In genomic region chr3:55492021-55492420, GRCm38 (mm10) we compare ENCODE assay signal across 35 mouse cellular contexts. TPM values are rescaled to one million over a fixed set of nuclear protein-coding genes. Genes with fewer than 3 reads are reported as not detected.
A peak's percentile ranks its signal among the peaks of the same experiment; 100 is the strongest.
DNase-seq lines count a peak whose midpoint lies in the region; ATAC-seq and TF ChIP-seq lines count a peak whose summit lies in the region.
"Had no signal": no experiment of that assay in that cellular context is flagged by ENCODE, and none has a peak within 500 bp of the region (broad histone marks: within the 10 kb centered on the region; RNA-seq: fewer than 3 reads in every experiment).

No protein-coding gene starts in this region.

- no peak overlapping the region for H3K4me2 ChIP-seq in forebrain, postnatal 0 days (ENCODE audit: low read depth)
- H3K4me2 ChIP-seq in forebrain, embryonic 16.5 days (ENCODE audit: low read length) = no peak overlapping the region
- no peak overlapping the region for H3K4me2 ChIP-seq in limb, embryonic 12.5 days
- H3K4me2 ChIP-seq: embryonic facial prominence, embryonic 15.5 days; limb, embryonic 15.5 days; liver, embryonic 15.5 days; midbrain, embryonic 15.5 days; neural tube, embryonic 13.5 days had no signal

- no peak for ATAC-seq in forebrain, postnatal 0 days
- no peak for ATAC-seq in forebrain, embryonic 16.5 days
- ATAC-seq in limb, embryonic 12.5 days (ENCODE audit: insufficient number of reproducible peaks, insufficient read depth, low FRiP score, low TSS enrichment, low read depth) = no peak
- ATAC-seq: midbrain, embryonic 15.5 days had no signal

- H3K27ac ChIP-seq in forebrain, postnatal 0 days (ENCODE audit: low read depth, low read length) = 0 out of 2 replicates have a peak overlapping the region, but pooled peaks have one; percentile 9
- H3K27ac ChIP-seq in forebrain, embryonic 16.5 days (ENCODE audit: low read length) = no peak overlapping the region
- H3K27ac ChIP-seq in embryonic facial prominence, embryonic 10.5 days (replicated peaks) = peak overlapping the region; percentile 2; the same call in 1 of the 2 replicates
- peak overlapping the region; percentile 69 for H3K27ac ChIP-seq in limb, embryonic 12.5 days
- H3K27ac ChIP-seq: embryonic facial prominence, embryonic 15.5 days; gastrocnemius, adult 2 months; heart, embryonic 10.5 days; limb, embryonic 15.5 days; liver, embryonic 15.5 days; macrophage; midbrain, embryonic 15.5 days; neural tube, embryonic 13.5 days had no signal

- no peak overlapping the region for H3K4me3 ChIP-seq in forebrain, postnatal 0 days (ENCODE audit: low read depth, low read length)
- no peak overlapping the region for H3K4me3 ChIP-seq in forebrain, embryonic 16.5 days (replicated peaks; ENCODE audit: low read length)
- no peak overlapping the region for H3K4me3 ChIP-seq in embryonic facial prominence, embryonic 10.5 days
- H3K4me3 ChIP-seq in limb, embryonic 12.5 days (replicated peaks) = no peak overlapping the region
- H3K4me3 ChIP-seq: embryonic facial prominence, embryonic 15.5 days; gastrocnemius, adult 2 months; heart, embryonic 10.5 days; limb, embryonic 15.5 days; liver, embryonic 15.5 days; midbrain, embryonic 15.5 days; myocyte; neural tube, embryonic 13.5 days had no signal

- no peaks in the 10 kb centered on the region for H3K9me3 ChIP-seq in forebrain, postnatal 0 days (ENCODE audit: low read length)
- no peaks in the 10 kb centered on the region for H3K9me3 ChIP-seq in forebrain, embryonic 16.5 days (ENCODE audit: control insufficient read depth, low read length)
- no peaks in the 10 kb centered on the region for H3K9me3 ChIP-seq in embryonic facial prominence, embryonic 10.5 days
- H3K9me3 ChIP-seq in limb, embryonic 12.5 days = no peaks in the 10 kb centered on the region
- H3K9me3 ChIP-seq: embryonic facial prominence, embryonic 15.5 days; heart, embryonic 10.5 days; limb, embryonic 15.5 days; liver, embryonic 15.5 days; midbrain, embryonic 15.5 days; neural tube, embryonic 13.5 days had no signal

- peaks cover 54% of the 10 kb centered on the region for H3K36me3 ChIP-seq in forebrain, postnatal 0 days (ENCODE audit: insufficient read depth)
- peaks cover 18% of the 10 kb centered on the region for H3K36me3 ChIP-seq in forebrain, embryonic 16.5 days (ENCODE audit: control insufficient read depth, insufficient read depth)
- H3K36me3 ChIP-seq in embryonic facial prominence, embryonic 10.5 days (replicated peaks) = no peaks in the 10 kb centered on the region
- peaks cover 3% of the 10 kb centered on the region; the same call in 1 of the 2 replicates for H3K36me3 ChIP-seq in limb, embryonic 12.5 days
- H3K36me3 ChIP-seq: G1E; heart, embryonic 10.5 days; limb, embryonic 15.5 days; liver, embryonic 15.5 days had no signal

- WGBS in forebrain, postnatal 0 days = 13% methylated on average over 6 of the region's 6 CpGs
- WGBS in forebrain, embryonic 16.5 days = 14% methylated on average over 6 of the region's 6 CpGs
- WGBS in embryonic facial prominence, embryonic 10.5 days = 16% methylated on average over 6 of the region's 6 CpGs
- WGBS in limb, embryonic 12.5 days = 21% methylated on average over 6 of the region's 6 CpGs

- no peak overlapping the region for H3K9ac ChIP-seq in forebrain, postnatal 0 days
- no peak overlapping the region for H3K9ac ChIP-seq in forebrain, embryonic 16.5 days (replicated peaks; ENCODE audit: low read depth, low read length)
- no peak overlapping the region for H3K9ac ChIP-seq in limb, embryonic 12.5 days (replicated peaks)
- H3K9ac ChIP-seq: embryonic facial prominence, embryonic 15.5 days; limb, embryonic 15.5 days; liver, embryonic 15.5 days; midbrain, embryonic 15.5 days; neural tube, embryonic 13.5 days had no signal

- no peaks in the 10 kb centered on the region for H3K4me1 ChIP-seq in forebrain, postnatal 0 days (ENCODE audit: insufficient read depth)
- peaks cover 3% of the 10 kb centered on the region; the same call in 1 of the 2 replicates for H3K4me1 ChIP-seq in forebrain, embryonic 16.5 days (replicated peaks; ENCODE audit: control insufficient read depth, insufficient read depth, low read length)
- peaks cover 50% of the 10 kb centered on the region for H3K4me1 ChIP-seq in embryonic facial prominence, embryonic 10.5 days
- H3K4me1 ChIP-seq in limb, embryonic 12.5 days (replicated peaks) = peaks cover 29% of the 10 kb centered on the region
- H3K4me1 ChIP-seq: heart, embryonic 10.5 days; liver, embryonic 15.5 days; midbrain, embryonic 15.5 days had no signal

- H3K27me3 ChIP-seq in forebrain, postnatal 0 days (ENCODE audit: insufficient read depth, low read length) = no peaks in the 10 kb centered on the region
- no peaks in the 10 kb centered on the region for H3K27me3 ChIP-seq in forebrain, embryonic 16.5 days (replicated peaks; ENCODE audit: control insufficient read depth, insufficient read depth, low read length)
- 0 out of 2 replicates have a peak, but pooled peaks cover 5% of the 10 kb centered on the region for H3K27me3 ChIP-seq in embryonic facial prominence, embryonic 10.5 days (replicated peaks; ENCODE audit: low read depth, poor library complexity, severe bottlenecking)
- H3K27me3 ChIP-seq in limb, embryonic 12.5 days = peaks cover 3% of the 10 kb centered on the region
- H3K27me3 ChIP-seq: CH12.LX; embryonic facial prominence, embryonic 15.5 days; limb, embryonic 15.5 days; liver, embryonic 15.5 days; midbrain, embryonic 15.5 days; neural tube, embryonic 13.5 days had no signal

- no peak for DNase-seq in forebrain, postnatal 0 days
- peak; percentile 48 for DNase-seq in Muller cell, postnatal 12 days (ENCODE audit: inconsistent ontology term)
- peak; percentile 70 for DNase-seq in embryonic facial prominence, embryonic 10.5 days (ENCODE audit: low spot score)
- no peak for DNase-seq in lung, postnatal 10 days
- no peak for DNase-seq in adipocyte (ENCODE audit: low spot score)
- DNase-seq: adrenal gland, postnatal 10 days; B cell, adult 2 months; cerebellum, adult 8-10 months; cerebellum, postnatal 36 days; gastrocnemius, adult 2 months; kidney, adult 11 months; right cerebral cortex, adult 18-20 months; right cerebral cortex, postnatal 4 days; thymus, postnatal 14 days had no signal

- TF ChIP-seq CTCF in forebrain, postnatal 0 days (IDR thresholded peaks at IDR 0.05; ENCODE audit: low read depth) = no peak

RNA-seq across cellular contexts. Expression of gene Gm21954, which starts 20.0 kb away (rescaled TPM):
- not detected in 2 replicates for total RNA-seq in forebrain, postnatal 0 days (2014; rRNA removed)
- not detected in 2 replicates for polyA plus RNA-seq in forebrain, postnatal 0 days (2015; fragmentation: Nextera tagmentation; extraction: Ambion mirVana)
- not detected in 2 replicates for polyA plus RNA-seq in forebrain, embryonic 16.5 days (2015; fragmentation: Nextera tagmentation; extraction: Ambion mirVana)
- not detected in 2 replicates for polyA plus RNA-seq in embryonic facial prominence, embryonic 10.5 days (2016; fragmentation: Nextera tagmentation; extraction: Ambion mirVana)
- polyA plus RNA-seq in limb, embryonic 12.5 days (2016; fragmentation: Nextera tagmentation; extraction: Ambion mirVana) = not detected in 2 replicates
- total RNA-seq: adrenal gland, postnatal 10 days; CH12.LX; G1E; gastrocnemius, adult 2 months; granulocyte monocyte progenitor cell, adult 5-6 weeks; hematopoietic stem cell, adult 5-6 weeks; layer of hippocampus, postnatal 25 days; left cerebral cortex, postnatal 14 days had no signal
- polyA plus RNA-seq: embryonic facial prominence, embryonic 15.5 days; frontal cortex, adult 2 months; G1E; heart, embryonic 10.5 days; heart, embryonic 16.5 days; kidney, embryonic 16.5 days; limb, embryonic 15.5 days; liver, embryonic 15.5 days; lung, embryonic 16.5 days; macrophage; midbrain, embryonic 15.5 days; myocyte; neural tube, embryonic 13.5 days; stomach, embryonic 14.5 days had no signal

Comparison
In these comparisons a context has a peak if more than half of its experiments do, and no peak if none do; other contexts are left out.
1. DNase-seq: peak in Muller cell, postnatal 12 days (single experiment) and embryonic facial prominence, embryonic 10.5 days (single experiment); none in forebrain, postnatal 0 days (single experiment), lung, postnatal 10 days (single experiment) and adipocyte (single experiment).